8 mouse cellular contexts compared by ENCODE assay signal in genomic region chr8:4237814-4238433, GRCm38 (mm10). TPM values are rescaled to one million over a fixed set of nuclear protein-coding genes. Genes with fewer than 3 reads are reported as not detected.
DNase-seq lines count a peak whose midpoint lies in the region; ATAC-seq and TF ChIP-seq lines count a peak whose summit lies in the region.

No protein-coding gene starts in this region.

- H3K36me3 ChIP-seq in spleen, adult 2 months (ENCODE audit: control insufficient read depth, insufficient read depth, low read length): 0 out of 2 replicates have a peak, but pooled peaks cover 2% of the 10 kb centered on the region
- peaks cover 22% of the 10 kb centered on the region for H3K36me3 ChIP-seq in embryonic facial prominence, embryonic 14.5 days (ENCODE audit: control insufficient read depth, insufficient read depth, low read length)
- H3K36me3 ChIP-seq in intestine, embryonic 14.5 days (ENCODE audit: control insufficient read depth, insufficient read depth, low read length): peaks cover 10% of the 10 kb centered on the region
- no peaks in the 10 kb centered on the region; the same call in 1 of the 2 replicates for H3K36me3 ChIP-seq in lung, embryonic 16.5 days (ENCODE audit: control insufficient read depth, insufficient read depth, low read length)

- H3K4me2 ChIP-seq in embryonic facial prominence, embryonic 14.5 days (ENCODE audit: low read depth, low read length): peak overlapping the region; percentile 80
- peak overlapping the region; percentile 54 for H3K4me2 ChIP-seq in intestine, embryonic 14.5 days (ENCODE audit: low read length)
- H3K4me2 ChIP-seq in lung, embryonic 16.5 days (ENCODE audit: low read depth, low read length): peak overlapping the region; percentile 67

- H3K27me3 ChIP-seq in spleen, adult 2 months (ENCODE audit: control insufficient read depth, insufficient read depth, low read length): no peaks in the 10 kb centered on the region
- H3K27me3 ChIP-seq in embryonic facial prominence, embryonic 14.5 days (replicated peaks; ENCODE audit: control insufficient read depth, insufficient read depth, low read length): no peaks in the 10 kb centered on the region
- no peaks in the 10 kb centered on the region for H3K27me3 ChIP-seq in intestine, embryonic 14.5 days (replicated peaks; ENCODE audit: control insufficient read depth, insufficient read depth, low read length)
- no peaks in the 10 kb centered on the region for H3K27me3 ChIP-seq in lung, embryonic 16.5 days (ENCODE audit: control insufficient read depth, insufficient read depth, low read depth, low read length)

- TF ChIP-seq CTCF in spleen, adult 2 months (IDR thresholded peaks at IDR 0.05; ENCODE audit: extremely low read depth, insufficient read depth, insufficient read length, insufficient replicate concordance): no peak

- peak overlapping the region; percentile 77 for H3K4me3 ChIP-seq in spleen, adult 2 months (ENCODE audit: extremely low read depth, insufficient read depth, insufficient read length)
- peak overlapping the region; percentile 61 for H3K4me3 ChIP-seq in embryonic facial prominence, embryonic 14.5 days (ENCODE audit: low read depth, low read length)
- peak overlapping the region; percentile 90 for H3K4me3 ChIP-seq in intestine, embryonic 14.5 days (ENCODE audit: low read depth, low read length)
- peak overlapping the region; percentile 80 for H3K4me3 ChIP-seq in lung, embryonic 16.5 days (ENCODE audit: low read length)

- H3K27ac ChIP-seq in spleen, adult 2 months (ENCODE audit: insufficient read depth, low read length): peak overlapping the region; percentile 85
- H3K27ac ChIP-seq in embryonic facial prominence, embryonic 14.5 days (replicated peaks; ENCODE audit: low read depth, low read length): peak overlapping the region; percentile 96
- H3K27ac ChIP-seq in intestine, embryonic 14.5 days (ENCODE audit: low read depth): peak overlapping the region; percentile 88
- H3K27ac ChIP-seq in lung, embryonic 16.5 days (ENCODE audit: low read length): peak overlapping the region; percentile 95

- TF ChIP-seq POLR2A in spleen, adult 2 months (IDR thresholded peaks at IDR 0.05; ENCODE audit: low read depth, low read length): no peak

- peak overlapping the region; percentile 72 for H3K9ac ChIP-seq in embryonic facial prominence, embryonic 14.5 days (ENCODE audit: low read depth, low read length)
- H3K9ac ChIP-seq in intestine, embryonic 14.5 days (ENCODE audit: low read length): peak overlapping the region; percentile 53
- peak overlapping the region; percentile 78 for H3K9ac ChIP-seq in lung, embryonic 16.5 days (ENCODE audit: low read length)

- peaks cover 6% of the 10 kb centered on the region; the same call in 1 of the 2 replicates for H3K4me1 ChIP-seq in spleen, adult 2 months (ENCODE audit: control insufficient read depth, insufficient read depth, insufficient read length)
- peaks cover 15% of the 10 kb centered on the region; the same call in 1 of the 2 replicates for H3K4me1 ChIP-seq in embryonic facial prominence, embryonic 14.5 days (ENCODE audit: control insufficient read depth, insufficient read depth, low read length)
- H3K4me1 ChIP-seq in intestine, embryonic 14.5 days (replicated peaks; ENCODE audit: control insufficient read depth, insufficient read depth, low read length): peaks cover 20% of the 10 kb centered on the region
- H3K4me1 ChIP-seq in lung, embryonic 16.5 days (replicated peaks; ENCODE audit: control insufficient read depth, insufficient read depth, low read length): peaks cover 20% of the 10 kb centered on the region

- H3K9me3 ChIP-seq in embryonic facial prominence, embryonic 14.5 days (ENCODE audit: control insufficient read depth, low read length): no peaks in the 10 kb centered on the region
- H3K9me3 ChIP-seq in intestine, embryonic 14.5 days (ENCODE audit: control insufficient read depth, low read length): no peaks in the 10 kb centered on the region
- no peaks in the 10 kb centered on the region for H3K9me3 ChIP-seq in lung, embryonic 16.5 days (ENCODE audit: control insufficient read depth, low read length)

- no peak for DNase-seq in spleen, adult 2 months (ENCODE audit: low read depth in 1 of 2, low spot score in 2 of 2)
- DNase-seq in spleen, postnatal 4 days (ENCODE audit: low spot score in 2 of 2): no peak
- DNase-seq in embryonic facial prominence, embryonic 14.5 days (ENCODE audit: low spot score): no peak
- DNase-seq in intestine, embryonic 14.5 days (ENCODE audit: low spot score): no peak
- peak; percentile 58 for DNase-seq in yolk sac, embryonic 10.5 days (ENCODE audit: low spot score)
- DNase-seq in thymus, postnatal 14 days: no peak
- DNase-seq in urinary bladder, adult 18-20 months (ENCODE audit: low spot score in 2 of 2): no peak

- 21% methylated on average over 15 of the region's 15 CpGs for WGBS in spleen, adult 2 months
- 20% methylated on average over 15 of the region's 15 CpGs for WGBS in embryonic facial prominence, embryonic 14.5 days
- 21% methylated on average over 15 of the region's 15 CpGs for WGBS in intestine, embryonic 14.5 days
- WGBS in lung, embryonic 16.5 days: 19% methylated on average over 15 of the region's 15 CpGs

- ATAC-seq in embryonic facial prominence, embryonic 14.5 days (ENCODE audit: low read depth): no peak; the same call in 1 of the 2 replicates
- peak; percentile 8; the same call in 1 of the 2 replicates for ATAC-seq in intestine, embryonic 14.5 days (replicated peaks; ENCODE audit: low FRiP score, low TSS enrichment, low read depth)
- no peak for ATAC-seq in lung, embryonic 16.5 days (ENCODE audit: low read depth)

RNA-seq across cellular contexts. Expression of gene Map2k7, which starts 0.6 kb away (rescaled TPM):
- 24.9 and 28.7 TPM in 2 replicates for polyA plus RNA-seq in spleen, adult 2 months (2012; rRNA removed)
- 18.1 and 21.4 TPM in 2 replicates for polyA plus RNA-seq in embryonic facial prominence, embryonic 14.5 days (2014; fragmentation: Nextera tagmentation; extraction: Ambion mirVana)
- 17.9 and 19.1 TPM in 2 replicates for polyA plus RNA-seq in intestine, embryonic 14.5 days (2014; fragmentation: Nextera tagmentation; extraction: Ambion mirVana)
- polyA plus RNA-seq in lung, embryonic 16.5 days (2015; fragmentation: Nextera tagmentation; extraction: Ambion mirVana): 26.8 and 29.1 TPM in 2 replicates

RNA-seq across cellular contexts. Expression of gene Gm49320, which starts 0.7 kb away (rescaled TPM):
- 0.63 and 1.2 TPM in 2 replicates for polyA plus RNA-seq in spleen, adult 2 months (2012; rRNA removed)
- polyA plus RNA-seq in embryonic facial prominence, embryonic 14.5 days (2014; fragmentation: Nextera tagmentation; extraction: Ambion mirVana): 0.33 and 1.1 TPM in 2 replicates
- 1.4 and 1.7 TPM in 2 replicates for polyA plus RNA-seq in intestine, embryonic 14.5 days (2014; fragmentation: Nextera tagmentation; extraction: Ambion mirVana)
- 1.1 and 1.6 TPM in 2 replicates for polyA plus RNA-seq in lung, embryonic 16.5 days (2015; fragmentation: Nextera tagmentation; extraction: Ambion mirVana)

RNA-seq across cellular contexts. Expression of gene Tgfbr3l, which starts 10.1 kb away (rescaled TPM):
- 13.9 and 25.2 TPM in 2 replicates for polyA plus RNA-seq in spleen, adult 2 months (2012; rRNA removed)
- 3.3 and 5.0 TPM in 2 replicates for polyA plus RNA-seq in embryonic facial prominence, embryonic 14.5 days (2014; fragmentation: Nextera tagmentation; extraction: Ambion mirVana)
- polyA plus RNA-seq in intestine, embryonic 14.5 days (2014; fragmentation: Nextera tagmentation; extraction: Ambion mirVana): 3.3 and 4.0 TPM in 2 replicates
- polyA plus RNA-seq in lung, embryonic 16.5 days (2015; fragmentation: Nextera tagmentation; extraction: Ambion mirVana): 3.4 and 4.2 TPM in 2 replicates

RNA-seq across cellular contexts. Expression of gene Lrrc8e, which starts 11.3 kb away (rescaled TPM):
- polyA plus RNA-seq in spleen, adult 2 months (2012; rRNA removed): 0.02 and 0.06 TPM in 2 replicates
- 0.69 and 0.97 TPM in 2 replicates for polyA plus RNA-seq in embryonic facial prominence, embryonic 14.5 days (2014; fragmentation: Nextera tagmentation; extraction: Ambion mirVana)
- polyA plus RNA-seq in intestine, embryonic 14.5 days (2014; fragmentation: Nextera tagmentation; extraction: Ambion mirVana): 0.81 and 1.3 TPM in 2 replicates
- 6.0 and 6.7 TPM in 2 replicates for polyA plus RNA-seq in lung, embryonic 16.5 days (2015; fragmentation: Nextera tagmentation; extraction: Ambion mirVana)

RNA-seq across cellular contexts. Expression of gene Snapc2, which starts 15.0 kb away (rescaled TPM):
- 19.6 and 22.9 TPM in 2 replicates for polyA plus RNA-seq in spleen, adult 2 months (2012; rRNA removed)
- 45.0 and 50.6 TPM in 2 replicates for polyA plus RNA-seq in embryonic facial prominence, embryonic 14.5 days (2014; fragmentation: Nextera tagmentation; extraction: Ambion mirVana)
- 52.7 and 57.1 TPM in 2 replicates for polyA plus RNA-seq in intestine, embryonic 14.5 days (2014; fragmentation: Nextera tagmentation; extraction: Ambion mirVana)
- 48.7 and 52.0 TPM in 2 replicates for polyA plus RNA-seq in lung, embryonic 16.5 days (2015; fragmentation: Nextera tagmentation; extraction: Ambion mirVana)
